Mouse (Mus musculus): ENCODE measurements at regions not wholly inside any gene's neighbourhood (a gene's known extent, or its start where the extent isn't known, plus 50 kb on each side); places are given as distances from the start of the nearest gene placed in this dataset.
A peak's percentile ranks its signal among the peaks of the same experiment; 100 is the strongest.

DNA sequence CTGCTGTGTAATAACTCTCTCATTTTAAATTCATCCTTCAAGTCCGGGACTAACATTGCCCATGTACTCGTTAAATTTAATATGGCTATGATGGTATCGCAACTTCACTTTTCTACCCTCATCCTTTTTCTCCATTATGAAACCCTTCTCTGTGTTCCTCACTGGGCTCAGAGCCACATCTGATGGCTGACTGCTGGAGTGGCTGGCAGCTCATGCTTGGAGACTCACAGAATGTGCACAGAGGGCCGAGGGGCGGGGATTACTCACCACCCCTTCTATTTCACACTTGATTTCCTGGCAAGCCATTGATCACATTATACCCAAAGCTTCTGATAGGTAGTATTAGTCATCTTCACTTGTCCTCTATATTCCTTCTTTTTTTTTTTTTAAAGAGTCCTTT, 81.1 kb upstream of the Vwde start:
- DNase-seq: no peak

DNA sequence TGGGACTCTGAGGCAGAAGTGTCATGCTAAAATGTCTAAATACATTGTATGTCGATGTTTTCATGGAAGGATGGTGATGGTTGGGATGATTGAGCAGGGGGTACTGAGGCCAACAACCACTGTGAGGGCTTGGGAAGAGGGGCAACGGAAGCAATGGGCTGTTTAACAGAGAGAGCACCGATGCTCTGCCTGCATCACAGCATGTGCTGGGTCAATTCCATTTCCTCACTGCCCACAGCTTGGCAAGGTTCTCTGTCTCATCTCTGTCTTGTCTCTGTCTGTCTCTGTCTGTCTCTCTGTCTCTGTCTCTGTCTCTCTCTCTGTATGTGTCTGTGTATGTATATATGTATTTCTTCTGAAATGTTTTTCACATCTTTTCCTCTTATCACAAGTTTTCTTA, 73.4 kb upstream of the Vwde start:
- DNase-seq: no peak

DNA sequence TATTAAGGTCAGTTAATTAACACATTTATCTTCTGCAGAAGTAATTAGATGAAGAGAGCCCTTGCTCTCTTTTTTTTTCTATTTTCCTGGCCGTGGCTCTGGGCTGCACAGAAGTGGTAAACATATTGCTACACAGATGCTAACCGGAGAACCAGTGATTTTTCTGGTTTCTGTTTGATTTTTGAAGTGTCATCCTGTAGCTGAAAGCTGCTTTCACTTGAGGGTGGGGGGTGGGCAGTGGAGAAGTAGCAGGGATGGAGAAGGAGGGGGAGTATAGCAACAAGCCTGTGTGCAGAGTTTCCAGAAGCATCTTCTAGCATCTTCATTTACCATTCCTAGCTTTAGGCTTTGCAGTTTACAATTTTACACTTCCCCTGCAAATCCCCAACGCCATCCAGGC, 72.3 kb upstream of the Vwde start:
- no peak for DNase-seq

DNA sequence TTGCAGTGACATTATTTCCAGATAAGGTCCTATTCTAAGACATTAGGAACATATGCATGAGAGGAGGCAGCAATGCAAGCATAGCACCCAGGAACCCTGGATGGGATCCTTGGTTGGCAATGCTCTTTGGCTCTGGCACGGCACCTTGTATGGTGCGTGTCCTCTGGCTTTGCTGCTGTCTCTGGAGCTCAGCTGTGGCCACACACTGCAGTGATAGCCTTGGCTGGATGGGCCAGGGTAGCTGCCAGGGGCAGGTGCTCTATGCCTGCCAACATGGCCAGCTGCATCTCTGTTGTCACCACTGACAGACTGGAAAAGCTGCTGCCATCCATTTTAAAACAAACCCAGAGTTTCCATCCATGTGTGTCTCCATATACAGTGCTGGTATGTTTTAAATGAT, 71.3 kb upstream of the Vwde start:
- no peak for DNase-seq

DNA sequence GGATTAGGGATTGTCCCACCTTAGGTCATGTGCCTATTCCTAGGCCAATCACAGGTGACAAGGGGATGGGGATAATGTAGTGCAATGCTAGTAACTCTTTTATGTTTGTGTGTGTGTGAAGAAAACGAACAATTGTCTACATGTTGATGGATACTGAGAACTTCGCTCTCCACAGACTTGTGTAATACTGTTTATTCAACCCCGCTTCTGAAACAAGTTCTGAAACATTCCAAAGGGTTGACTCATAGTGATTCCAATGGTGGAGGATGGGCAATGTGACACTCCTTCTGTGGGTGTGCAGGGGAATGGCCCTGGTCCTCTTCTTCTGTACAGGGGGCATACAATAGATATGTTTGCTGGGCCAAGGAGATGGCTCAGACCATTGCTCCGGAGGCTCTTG, 69.6 kb upstream of the Vwde start:
- DNase-seq: no peak

DNA sequence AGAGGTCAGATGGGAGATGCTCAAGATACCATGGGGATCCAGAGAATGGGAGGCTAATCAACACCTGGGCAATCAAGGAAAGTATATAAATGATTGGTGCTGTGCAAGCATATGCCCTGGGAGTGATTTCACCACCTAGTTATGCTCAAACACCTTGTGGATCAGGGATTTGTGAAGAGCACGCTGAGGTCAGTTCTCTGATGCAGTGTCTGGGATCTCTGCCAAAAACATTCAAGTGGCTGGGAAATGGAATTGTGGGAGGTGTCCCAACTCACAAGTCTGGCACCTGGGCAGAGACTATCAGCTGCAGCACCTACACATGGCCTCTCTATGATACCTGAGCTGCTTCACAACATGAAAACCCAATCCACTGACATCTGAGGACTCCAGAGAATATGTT, 63.7 kb upstream of the Vwde start:
- peak; percentile 62 to 76 for DNase-seq

DNA sequence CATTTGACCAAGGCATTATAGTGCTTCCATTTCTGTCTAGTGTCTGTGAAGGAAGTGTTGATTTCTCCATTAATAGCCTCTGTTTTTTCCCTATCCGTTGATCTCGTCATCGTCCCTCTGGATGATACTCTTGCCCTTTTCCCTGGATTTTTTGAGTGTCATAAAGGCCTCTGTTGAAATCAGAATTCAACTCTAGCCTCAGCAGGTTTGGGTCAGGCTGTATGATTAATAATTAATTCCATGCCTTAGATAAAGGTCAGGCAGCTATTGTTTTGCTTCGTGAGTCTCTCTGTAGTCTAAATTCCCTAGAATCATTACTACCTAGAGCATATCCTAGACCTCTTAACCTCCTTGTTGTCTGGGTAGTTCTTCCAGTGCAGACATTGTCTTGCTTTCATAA, 63.0 kb upstream of the Vwde start:
- no peak for DNase-seq

DNA sequence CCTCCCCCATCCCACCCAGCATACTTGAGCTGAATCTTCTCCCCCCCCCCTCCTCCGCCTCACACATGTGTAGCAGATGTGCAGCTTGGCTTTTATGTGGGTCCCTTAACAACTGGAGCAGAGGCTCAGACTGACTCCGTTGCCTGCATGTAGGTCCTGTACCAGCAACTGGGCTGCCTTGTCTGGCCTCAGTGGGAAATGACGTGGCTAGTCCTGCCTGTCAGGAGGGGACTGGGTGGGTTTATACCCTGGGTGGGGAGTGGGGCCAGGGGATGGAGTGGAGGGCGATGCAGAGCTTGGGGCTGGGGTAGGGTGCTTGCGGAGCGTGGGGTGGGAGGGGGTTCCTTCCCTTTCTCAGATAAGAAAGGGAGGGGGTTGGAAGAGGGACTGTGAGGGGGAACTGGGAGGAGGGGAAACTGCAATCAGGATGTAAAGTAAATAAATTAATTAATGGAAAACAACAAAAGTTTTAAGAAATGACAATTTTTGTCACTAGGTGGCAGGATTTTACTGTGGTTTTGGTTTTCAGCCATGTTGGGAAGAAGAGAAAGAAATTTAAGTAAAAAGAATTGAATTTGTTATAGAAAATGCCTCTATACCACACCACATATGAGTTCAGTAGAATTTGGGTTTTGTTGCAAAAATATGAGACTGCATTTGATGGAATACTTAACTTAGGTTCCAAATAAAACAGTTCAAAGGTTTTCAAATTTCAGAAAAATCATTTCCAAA, 61.9 kb upstream of the Vwde start:
- no peak for DNase-seq

DNA sequence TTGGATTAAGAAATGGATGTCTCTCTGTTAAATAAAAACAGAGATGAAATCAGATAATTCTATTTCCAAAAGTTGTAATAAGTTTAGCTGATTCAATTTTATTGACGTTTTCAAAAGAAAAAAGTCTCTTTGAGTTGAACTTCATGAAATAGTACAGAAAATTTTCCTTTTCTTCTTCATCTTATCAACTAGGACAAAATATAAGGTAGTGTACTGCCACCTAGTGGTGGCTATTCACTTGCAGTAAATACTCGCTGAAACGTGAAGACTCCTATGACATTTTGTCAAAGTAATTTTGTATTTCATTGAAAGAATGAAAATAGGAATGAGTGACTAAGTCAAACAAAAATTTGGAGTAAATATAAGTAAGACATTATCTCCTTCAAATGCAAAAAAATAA, 56.1 kb upstream of the Vwde start:
- DNase-seq: no peak

Data from lung, postnatal 4 days (tissue).